Mouse (Mus musculus) yolk sac, embryonic 10.5 days (tissue): ENCODE results near the gene Srrm2.
A peak's percentile ranks its signal among the peaks of the same experiment; 100 is the strongest.

Experiments
- DNase-seq: peaks from one replicate; pipeline ENCODE4 v3.0.0-alpha.2; 2017; ENCODE audit warnings: low spot score

The Srrm2 gene

DNA sequence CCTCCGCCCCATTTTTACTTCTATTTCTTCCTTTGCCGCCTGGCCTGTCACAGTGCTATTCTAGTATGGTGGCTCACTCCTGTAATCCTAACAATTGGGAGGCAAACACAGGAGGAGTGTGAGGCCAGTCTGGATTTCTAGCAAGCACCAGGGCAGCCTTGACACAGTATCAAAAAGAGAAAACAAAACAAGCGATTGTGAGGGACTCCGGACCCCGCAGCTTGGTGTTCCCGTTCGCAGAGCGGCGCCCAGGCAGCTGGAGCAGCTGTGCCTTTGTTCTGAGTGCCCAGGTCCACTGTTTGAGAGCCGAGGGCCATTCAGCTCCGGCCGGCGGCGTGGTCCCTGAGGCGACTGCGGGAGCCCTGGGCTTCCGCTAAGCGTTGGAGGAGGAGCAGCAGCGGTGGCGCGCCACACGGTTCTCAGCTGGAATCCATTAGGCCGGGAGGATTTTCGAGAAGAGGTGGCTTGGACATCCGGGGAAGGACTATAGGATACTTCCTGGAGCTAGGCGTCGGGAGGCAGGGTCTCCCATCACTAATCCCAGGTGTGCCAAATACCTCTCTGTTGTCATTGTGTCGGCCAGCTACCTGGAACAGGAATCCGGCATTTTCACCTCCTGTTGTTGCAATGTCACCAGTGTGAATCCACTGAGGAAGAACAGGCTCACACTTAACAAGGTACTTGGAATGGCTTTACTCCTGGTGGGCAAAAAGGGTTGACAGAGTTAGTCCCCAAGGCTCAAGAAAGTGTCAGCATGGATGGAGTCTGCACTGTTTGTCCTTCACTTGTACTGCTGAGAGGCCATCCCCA lies at the start of gene Srrm2:
Gene Srrm2, plus strand, starts transcription at position 264 of the 810 bp plus-strand sequence.
- DNase-seq: peak; percentile 58

DNA sequence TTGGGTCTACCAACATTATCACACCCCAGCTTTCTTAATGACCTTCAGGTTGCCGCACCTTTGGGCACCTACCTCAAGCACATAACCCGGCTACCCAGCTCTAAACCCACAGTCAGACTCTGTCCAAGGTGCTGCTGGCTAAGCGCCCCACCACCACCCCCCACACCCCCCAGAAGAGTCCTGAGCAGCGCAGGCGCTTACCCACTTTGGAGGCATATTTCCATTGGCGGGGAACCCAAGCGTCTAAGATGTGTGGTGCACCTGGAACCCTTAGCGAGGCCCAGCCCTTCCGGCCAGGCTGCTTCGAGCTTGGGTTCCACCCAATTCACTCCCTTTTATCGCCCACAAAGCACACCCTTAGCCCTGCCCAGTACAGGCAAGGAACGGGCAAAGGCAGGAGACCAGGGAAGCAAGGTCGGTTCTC lies 49.7 kb upstream of the Srrm2 start, which contains the start of gene Paqr4:
Gene Paqr4, minus strand, starts transcription at position 270 of the 424 bp plus-strand sequence.
- no peak for DNase-seq

DNA sequence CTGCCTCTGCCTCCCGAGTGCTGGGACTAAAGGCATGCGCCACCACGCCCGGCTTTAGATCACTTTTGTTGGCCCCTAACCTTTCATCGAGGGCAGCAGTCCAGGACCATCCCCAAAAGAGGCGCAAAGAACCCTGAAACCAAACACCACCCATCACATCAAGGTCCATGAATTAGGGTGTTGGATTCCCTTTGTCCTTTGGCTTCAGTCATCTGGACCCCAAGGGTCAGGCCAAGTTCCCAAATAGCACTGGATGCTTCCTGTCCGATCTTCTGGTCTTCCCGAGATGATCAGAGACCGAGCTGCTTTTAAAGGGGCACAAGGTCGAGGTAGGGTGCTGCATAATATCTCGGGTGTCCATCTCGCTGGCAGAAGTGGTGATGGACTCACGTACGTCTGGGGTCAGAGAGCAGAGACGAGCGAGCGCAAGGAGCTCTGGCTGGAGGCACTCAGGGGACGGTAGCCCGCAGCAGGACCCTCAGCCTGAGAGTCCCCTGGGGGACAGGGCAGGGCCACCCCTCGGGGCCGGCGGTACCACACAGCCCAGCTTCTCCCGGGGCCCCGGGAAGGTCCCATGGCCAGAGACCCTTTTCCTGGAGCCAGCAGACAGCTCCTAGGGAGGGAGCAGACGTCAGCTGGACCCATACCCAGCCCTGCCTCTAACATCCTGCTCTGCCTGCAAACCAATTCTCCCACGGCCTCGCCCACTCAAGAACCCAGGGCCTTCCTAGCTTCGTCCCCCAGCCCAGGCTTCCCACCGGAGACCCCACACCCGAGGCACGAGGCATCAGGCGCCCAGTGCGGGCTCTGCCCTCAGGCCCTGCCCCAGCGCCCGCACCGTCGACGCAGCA lies 48.7 kb upstream of the Srrm2 start:
- DNase-seq: no peak

DNA sequence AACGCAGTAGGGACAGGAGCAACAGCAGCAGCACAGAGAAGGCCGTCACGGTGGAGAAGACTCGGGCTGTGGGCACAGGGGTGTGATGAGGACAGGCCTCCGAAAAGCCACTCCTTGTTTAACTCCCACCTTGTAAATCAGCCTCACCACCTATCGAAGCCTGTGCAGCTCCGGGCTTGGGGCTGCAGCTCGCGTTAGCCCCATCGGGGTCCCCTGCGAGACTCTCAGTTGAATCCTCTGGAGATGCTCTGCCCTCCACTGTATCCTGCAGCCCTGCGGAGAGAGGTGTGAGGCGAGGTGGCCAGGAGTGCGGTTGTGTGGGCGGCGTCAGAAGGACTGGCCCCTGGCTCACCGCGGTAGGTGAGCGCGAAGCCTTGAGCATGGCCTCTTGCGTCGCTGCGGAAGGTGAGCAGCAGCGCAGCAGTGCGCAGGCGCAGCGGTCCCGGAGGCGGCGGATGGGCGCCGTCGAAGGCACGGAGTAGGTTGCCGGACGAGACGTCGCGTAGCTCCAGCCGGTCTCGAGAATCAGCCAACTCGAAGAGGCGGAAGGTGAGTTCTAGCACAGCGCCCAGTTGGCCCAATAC lies 48.0 kb upstream of the Srrm2 start:
- DNase-seq: no peak

DNA sequence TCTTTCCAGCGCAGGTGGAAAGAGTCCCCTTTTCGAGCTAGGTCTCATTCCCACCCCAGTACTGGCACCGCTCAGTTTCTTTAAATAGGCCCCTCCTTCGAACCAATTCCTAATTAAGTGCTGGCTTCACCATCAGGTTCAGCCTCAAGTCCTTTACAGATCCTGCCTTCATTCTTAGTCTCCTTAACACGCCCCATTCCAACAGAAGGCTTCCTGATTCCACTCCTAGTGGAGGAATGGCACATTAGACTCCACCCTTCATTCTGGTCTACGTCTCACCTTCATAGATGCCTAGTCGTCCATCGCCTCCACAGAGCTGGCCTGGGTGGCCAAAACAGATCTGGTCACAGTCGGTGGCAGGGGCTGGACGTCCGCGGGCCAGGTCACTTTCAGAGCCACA lies 47.4 kb upstream of the Srrm2 start:
- DNase-seq: no peak

DNA sequence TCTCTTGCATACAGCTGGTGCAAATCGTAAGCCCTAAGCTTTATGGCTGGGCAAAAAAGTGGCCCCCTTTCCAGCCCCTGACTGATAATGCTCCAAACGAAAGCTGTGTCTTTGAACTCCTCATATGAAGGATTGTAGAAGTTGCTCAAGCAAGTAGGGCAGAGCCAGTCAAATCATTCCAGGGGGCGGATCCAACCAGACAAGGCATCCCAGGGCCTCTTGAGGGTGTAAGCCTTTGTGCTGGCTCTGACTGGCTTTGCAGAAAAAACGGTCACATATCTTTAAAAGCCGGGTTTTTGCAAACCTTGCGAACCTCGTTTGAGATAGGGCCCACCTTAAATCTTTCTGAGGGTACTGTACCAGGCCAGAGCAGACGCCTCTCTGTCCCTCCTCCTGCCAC lies 46.3 kb upstream of the Srrm2 start:
- DNase-seq: no peak

DNA sequence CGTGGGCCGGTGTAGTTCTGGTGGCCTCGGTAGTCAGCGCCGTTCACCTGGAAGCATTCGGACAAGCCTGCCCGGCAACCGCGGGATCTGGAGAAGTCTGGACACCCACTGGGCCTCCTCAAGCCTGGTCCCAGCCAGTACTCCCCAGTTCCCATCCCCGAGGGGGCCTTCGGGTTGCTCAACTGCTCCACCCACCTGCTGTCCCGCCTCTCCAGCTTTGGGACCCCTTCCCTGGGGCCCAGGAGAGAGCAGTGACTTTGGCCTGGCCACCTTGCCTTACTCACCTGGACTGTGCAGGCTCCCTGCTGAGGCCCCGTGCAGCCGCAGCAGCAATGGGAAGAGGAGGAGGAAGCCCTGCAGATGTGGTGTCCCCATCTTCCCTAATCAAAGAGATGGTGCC lies 45.7 kb upstream of the Srrm2 start:
- DNase-seq: no peak

DNA sequence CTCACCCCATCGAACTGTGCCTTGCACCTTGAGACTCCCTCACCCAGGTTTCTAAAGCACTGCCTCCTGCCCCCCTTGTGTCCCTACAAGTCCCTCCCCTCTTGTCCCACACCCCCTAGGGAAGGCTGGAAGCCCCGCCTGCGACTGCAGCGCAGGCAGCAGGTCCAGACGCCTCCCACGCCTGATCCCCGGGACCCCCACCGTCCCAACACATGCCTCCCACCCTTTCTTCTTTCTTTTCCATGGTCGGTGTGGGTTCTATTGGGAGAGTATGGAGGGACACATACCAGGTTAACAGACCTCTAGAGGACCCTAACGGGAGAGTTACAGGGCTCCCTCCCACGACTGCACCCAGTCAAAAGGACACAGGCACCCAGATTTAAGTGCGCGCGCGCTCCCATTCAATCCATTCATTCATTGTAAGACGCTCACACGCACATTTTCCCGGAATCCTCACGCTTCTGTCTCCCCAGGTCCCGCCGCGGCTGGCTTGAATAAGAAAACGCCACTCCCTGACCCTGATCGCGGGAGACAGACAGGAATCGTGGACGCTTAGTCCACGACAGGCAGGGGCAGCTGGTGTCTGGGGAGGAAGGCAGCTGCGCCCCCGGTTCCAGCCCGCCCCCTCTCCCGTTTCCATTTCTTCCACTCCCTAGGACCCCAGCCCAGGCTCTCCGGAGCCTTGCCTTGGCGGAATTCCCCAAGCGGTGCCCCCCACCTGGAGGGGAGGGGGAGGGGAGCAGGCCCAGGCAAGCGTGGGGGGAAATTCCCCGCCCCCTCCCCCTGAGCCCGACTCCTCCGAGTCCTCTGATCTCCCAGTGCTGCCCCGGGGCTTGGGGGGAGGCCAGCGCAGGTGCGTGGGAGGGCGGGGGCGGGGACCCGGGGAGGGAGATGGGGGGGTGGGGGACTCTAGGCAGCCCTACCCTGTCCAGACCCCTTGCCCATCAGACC lies 44.8 kb upstream of the Srrm2 start, which contains the start of gene Kremen2:
Gene Kremen2, minus strand, starts transcription at position 533 of the 951 bp plus-strand sequence.
- no peak for DNase-seq

DNA sequence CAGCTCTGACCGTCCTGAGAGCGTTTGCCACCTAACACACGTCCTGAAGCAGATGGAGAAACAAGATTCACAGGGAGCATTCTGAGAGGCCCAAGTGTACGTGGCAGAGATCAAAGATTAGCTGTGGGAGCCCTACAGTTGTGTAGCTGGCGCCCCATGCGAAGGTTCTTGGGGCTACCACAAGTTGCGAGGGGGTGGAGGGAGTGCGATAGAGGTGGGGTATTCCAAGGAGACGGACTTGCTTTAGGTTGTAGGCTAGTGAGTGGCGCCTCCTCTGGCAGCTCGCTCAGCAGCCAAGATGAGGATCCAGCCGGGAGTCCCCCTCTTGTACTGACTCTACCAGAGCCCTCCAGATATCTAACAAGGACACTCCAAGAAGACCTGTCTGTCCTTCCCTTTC lies 44.0 kb upstream of the Srrm2 start:
- DNase-seq: no peak

DNA sequence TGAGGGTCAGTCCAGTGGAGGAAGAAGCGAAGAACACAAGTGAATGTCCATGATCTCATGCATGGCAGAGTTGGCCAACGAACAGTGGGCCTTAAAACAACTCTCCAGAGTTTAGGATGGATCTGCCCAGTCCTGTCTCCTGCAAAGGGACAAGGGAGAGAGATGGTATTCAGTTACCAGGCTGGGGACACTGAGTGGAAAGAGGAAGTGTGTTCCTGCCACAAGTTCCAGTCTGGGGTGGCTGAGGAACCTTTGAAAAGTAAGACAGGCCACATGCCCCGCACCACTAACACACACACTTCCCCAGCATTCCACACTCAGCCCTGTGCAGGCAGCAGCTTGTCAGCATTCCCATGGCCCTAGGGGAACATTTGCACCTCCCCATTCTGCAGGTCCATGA lies 43.6 kb upstream of the Srrm2 start:
- DNase-seq: no peak

DNA sequence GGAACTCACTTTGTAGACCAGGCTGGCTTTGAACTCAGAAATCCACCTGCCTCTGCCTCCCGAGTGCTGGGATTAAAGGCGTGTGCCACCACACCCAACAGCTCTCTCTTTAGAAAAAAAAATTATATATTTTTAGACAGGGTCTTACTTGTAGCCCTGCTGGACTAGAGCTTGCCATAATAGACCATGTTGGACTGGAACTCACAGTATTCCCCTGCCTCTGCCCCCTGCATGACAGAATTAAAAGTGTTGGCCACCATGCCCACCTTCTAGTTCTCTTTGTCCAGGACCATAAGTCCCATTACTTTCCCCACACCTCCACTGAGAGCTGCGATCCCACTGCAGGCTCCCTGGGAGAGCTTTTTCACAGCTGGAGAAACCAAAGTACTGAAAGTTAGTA lies 42.9 kb upstream of the Srrm2 start:
- DNase-seq: no peak

DNA sequence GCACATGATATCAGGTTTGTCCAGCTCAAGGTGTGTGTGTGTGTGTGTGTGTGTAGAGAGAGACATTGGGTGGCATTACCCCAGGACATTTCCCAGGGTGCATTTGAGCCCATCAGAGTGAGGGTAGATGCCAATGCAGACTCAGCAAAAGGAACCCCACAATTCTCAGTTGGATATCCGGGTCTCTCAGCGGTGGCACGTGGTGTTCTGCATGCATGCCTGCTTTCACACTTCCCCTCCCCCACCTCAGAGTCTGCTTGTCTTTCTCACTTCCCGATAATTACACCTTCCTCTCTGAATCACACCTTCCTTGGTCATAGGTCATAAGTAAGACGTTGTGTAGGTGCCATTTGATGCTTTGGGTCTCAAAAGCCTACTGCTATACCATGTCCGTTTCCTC lies 42.3 kb upstream of the Srrm2 start:
- no peak for DNase-seq

DNA sequence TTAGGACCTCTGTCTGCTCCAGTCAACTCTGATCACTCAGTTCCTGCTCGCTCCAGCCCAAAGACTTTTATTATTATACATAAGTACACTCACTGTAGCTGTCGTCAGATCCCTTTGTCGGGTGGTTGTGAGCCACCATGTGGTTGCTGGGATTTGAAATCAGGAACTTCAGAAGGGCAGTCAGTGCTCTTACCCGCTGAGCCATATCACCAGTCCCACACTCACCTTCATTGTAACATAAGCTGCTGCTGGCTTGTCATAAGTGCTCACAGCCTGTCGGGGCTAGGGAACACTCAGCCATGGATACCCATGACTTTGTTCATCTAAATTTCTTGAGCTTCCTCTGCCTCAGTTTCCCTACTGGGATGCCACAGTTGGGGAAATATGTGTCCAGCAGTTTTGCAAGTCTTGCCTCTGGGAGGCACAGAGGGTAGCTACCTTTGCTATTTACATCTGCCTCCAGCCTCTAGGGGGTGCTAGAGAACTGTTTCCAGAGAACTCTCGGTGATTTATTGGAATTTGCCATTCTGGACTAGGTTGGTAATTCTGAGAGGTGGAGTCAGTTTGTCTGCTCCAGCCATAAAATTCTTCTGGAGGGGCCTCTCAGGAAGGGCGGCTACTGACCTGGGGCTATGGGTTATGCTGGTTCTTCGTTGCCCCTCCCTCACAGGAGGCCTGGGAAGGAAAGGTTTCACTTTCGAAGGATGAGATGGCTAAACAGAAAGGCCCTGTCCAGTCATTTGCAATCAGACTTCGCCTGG lies 41.5 kb upstream of the Srrm2 start:
- peak; percentile 50 for DNase-seq

DNA sequence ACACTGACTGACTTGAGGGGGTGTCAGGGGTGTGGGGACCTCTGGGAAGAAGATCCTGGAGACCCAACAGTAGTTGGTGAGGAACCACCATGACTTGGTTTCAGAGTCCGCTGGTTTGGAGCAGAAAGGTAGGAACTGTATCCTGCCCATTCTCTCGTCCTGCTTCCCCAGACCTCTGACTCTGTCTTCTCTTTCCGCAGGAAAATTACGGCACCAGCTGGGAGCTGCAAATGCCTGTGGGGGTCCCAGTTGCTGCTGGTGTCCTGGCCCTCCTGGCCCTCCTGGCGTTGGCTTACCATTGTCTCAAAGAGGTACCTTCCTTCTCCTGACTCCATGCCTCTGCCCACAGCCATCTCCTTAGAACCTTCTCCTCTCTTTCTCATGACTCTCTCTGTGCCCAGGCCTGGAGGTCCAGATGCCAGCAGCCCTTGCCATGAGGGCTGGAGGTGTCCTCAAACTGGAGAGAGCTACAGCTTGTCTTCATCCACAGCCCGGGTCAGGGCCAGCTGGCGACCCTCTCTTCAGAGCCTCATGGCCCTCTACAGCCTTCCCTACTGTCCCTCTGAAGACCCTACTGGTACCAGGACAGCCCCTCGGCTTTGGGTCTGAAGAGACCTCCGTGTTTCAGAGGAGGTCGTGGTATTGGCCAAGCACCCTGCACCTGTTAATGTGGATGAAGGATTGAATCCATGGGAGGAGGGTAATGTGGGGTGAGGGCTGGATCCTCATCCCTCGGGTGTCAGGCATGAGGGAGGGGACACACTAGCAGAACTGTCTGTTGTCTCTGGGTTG lies 40.7 kb upstream of the Srrm2 start:
- no peak for DNase-seq

DNA sequence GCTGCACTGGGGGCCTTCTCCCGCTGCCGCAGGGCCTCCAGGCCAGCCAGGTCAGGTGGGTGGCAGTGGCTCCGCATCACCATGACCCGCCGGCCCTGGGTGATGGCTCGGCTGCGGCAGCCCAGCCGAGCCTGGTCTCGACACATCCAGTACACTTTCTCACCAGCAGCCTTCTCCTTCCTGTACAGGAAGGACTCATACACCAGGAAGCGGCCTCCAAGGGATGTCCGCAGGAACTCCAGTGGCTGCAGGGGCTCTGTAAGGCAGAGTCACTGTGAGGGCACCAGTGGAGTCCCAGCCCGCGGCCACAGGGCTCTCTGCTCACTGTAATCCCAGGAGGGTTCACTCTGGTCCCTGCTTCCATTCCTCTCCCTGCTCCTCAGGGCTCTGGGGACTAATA lies 34.6 kb upstream of the Srrm2 start:
- no peak for DNase-seq

DNA sequence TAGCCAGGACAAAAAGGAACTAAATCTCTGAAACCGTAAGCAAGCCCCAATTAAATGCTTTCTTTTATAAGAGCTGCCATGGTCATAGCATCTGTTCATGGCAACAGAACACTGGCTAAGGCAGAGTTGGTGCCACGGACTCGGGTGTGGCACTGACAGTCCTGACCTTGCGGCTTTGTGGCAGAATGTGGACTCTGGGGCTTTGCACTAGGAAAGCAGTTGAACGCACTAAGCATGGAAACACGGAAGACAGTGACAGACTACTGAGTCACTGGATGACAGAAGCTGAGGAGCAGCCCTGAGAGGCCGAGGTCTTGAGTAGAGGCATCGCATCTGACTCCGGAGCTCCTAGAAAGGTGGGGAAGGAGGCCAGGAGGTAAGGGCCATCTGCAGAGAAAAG lies 32.8 kb upstream of the Srrm2 start:
- DNase-seq: no peak

DNA sequence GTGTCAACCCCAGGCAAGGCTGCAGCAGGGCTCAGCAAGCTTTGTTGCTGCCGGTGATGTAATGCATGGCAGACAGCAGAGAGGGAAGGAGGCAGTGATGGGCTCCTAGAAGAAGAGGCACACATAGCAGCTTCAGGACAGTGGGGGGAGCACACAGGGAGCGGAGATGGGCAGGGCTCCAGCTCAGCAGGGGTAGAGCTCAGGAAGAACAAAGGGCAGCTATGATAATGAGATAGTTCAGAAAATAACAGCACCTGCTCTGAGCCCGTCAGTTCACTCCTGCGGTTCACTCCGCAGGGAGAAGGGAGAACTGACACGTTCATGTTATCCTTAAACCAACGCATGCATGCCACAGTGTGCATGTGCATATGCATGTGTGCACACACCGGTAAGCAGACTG lies 31.5 kb upstream of the Srrm2 start:
- DNase-seq: no peak

DNA sequence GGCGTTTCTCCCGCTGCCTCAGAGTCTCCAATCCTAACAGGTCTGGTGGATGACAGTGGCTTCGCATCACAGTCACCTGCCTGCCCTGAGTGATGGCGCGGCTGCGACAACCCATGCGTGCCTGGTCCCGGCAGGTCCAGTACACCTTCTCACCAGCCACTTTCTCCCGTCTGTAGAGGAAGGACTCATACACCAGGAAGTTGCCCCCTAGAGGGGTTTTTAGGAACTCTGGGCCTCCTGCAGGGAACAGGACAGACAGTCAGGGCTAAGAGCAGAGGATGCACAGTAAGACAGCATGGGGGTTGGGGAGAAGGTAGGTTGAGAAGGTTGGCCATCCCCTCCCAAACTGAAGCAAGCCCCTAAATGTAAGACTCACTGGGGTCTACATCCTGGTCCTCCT lies 30.1 kb upstream of the Srrm2 start:
- DNase-seq: no peak

DNA sequence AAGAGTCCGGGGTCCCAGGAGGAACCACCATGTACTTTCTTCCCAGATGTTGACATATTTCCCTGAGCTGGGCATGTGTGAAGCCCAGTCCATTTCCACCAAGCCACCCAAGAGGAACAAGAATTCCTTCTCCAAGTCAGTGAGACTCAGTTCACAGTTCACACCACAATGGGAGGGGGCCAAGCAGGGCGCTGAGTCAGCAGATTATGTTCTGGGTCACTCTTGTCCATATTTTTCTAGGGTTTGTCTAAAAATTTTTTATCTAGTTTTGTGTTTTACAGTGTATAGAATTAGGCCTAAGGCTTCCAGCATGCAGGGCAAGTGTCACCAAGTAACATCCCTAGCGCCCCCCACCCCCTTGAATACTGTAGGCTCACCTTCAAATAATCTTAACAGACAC lies 29.2 kb upstream of the Srrm2 start:
- no peak for DNase-seq

DNA sequence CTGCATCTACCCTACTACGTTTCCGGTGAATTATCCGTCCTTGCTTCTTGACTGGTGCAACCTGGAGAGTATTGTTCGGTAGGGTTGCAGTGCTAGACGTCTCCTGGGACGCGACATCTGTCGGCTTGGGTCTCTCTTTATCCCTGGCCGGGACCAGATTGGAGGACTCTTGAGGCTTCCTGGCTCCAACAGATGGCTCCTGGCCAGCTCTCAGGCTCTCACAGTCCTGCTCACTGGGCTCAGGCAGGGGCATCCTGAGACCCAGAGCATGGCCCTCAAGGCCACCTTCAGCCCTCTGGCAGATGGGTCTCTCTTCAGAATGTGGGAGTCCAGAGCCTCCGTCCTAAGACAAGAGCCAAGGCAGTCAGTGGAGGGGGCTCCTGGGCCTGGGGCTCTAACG lies 27.4 kb upstream of the Srrm2 start:
- no peak for DNase-seq
